Mouse (Mus musculus) small intestine, adult 2 months (tissue): ENCODE data around the gene Gpr150.

Experiments used
- CTCF ChIP-seq: fragments of 200-500 bp; IDR thresholded peaks from 2 replicates; pipeline ENCODE4 v1.5.1; 2012; ENCODE audit warnings: low read depth, mild to moderate bottlenecking, control low read depth, inconsistent platforms, low read length, moderate library complexity, mixed read lengths; ENCODE audit not compliant: insufficient replicate concordance, insufficient read length; ENCODE audit errors: extremely low read depth
- POLR2A ChIP-seq: fragments of 200-500 bp; IDR thresholded peaks from 2 replicates; pipeline ENCODE4 v1.6.1; 2012; ENCODE audit warnings: low read depth, mild to moderate bottlenecking, control low read depth, inconsistent platforms, low read length, moderate library complexity

DNA sequence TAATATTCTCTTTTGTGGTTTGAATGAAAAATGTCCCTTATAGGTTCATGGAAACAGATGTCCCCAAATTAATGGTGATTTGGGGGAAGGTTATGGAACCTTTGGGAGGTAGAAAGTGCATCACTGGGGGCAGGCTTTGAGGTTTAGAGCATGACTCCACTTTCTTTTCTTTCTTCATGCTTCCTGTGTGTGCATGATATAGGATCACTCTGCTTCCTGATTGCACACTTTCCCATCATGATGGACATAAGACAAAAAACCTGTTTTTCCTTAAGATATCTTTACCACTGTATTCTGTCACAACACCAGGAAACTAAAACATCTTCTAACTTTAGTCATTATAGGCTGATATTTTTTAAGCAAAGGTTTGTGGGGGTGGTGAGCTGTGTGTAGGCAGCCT is 11.8 kb downstream of the Gpr150 start:
- TF ChIP-seq POLR2A, result no peak
- no peak for TF ChIP-seq CTCF
